Mouse (Mus musculus) cerebellum, adult 11 months (tissue): ENCODE measurements at regions not wholly inside any gene's neighbourhood (a gene's known extent, or its start where the extent isn't known, plus 50 kb on each side); places are given as distances from the start of the nearest gene placed in this dataset.

Source experiments
- DNase-seq: peaks from one replicate; pipeline ENCODE4 v3.0.0; 2022

GRCm38 (mm10) chr1:88813200-88813599 lies 111.2 kb upstream of the Arl4c start:
- no peak for DNase-seq

- no peak for DNase-seq
Observed at GRCm38 (mm10) chr1:88816376-88816945, 114.4 kb upstream of the Arl4c start.

- DNase-seq = no peak
Observed at GRCm38 (mm10) chr1:88825215-88825614, 123.2 kb upstream of the Arl4c start.

- no peak for DNase-seq
Observed at GRCm38 (mm10) chr1:88838661-88839274, 136.7 kb upstream of the Arl4c start.

GRCm38 (mm10) chr1:88839407-88839976 lies 137.5 kb upstream of the Arl4c start:
- DNase-seq = peak; percentile 32

GRCm38 (mm10) chr1:88839977-88840628 lies 138.1 kb upstream of the Arl4c start:
- DNase-seq = peak; percentile 44

GRCm38 (mm10) chr1:88840991-88841592 lies 139.1 kb upstream of the Arl4c start:
- DNase-seq = no peak

- peak; percentile 49 for DNase-seq
Observed at GRCm38 (mm10) chr1:88847333-88848091, 145.5 kb upstream of the Arl4c start.

- no peak for DNase-seq
Observed at GRCm38 (mm10) chr1:88848246-88848645, 146.2 kb upstream of the Arl4c start.

- no peak for DNase-seq
Observed at GRCm38 (mm10) chr1:88849421-88849820, 147.4 kb upstream of the Arl4c start.

- DNase-seq = no peak
Observed at GRCm38 (mm10) chr1:88851931-88852330, 149.9 kb upstream of the Arl4c start.

- DNase-seq = no peak
Observed at GRCm38 (mm10) chr1:88860871-88861589, 159.0 kb upstream of the Arl4c start.

GRCm38 (mm10) chr1:88861590-88861935 lies 159.5 kb upstream of the Arl4c start:
- no peak for DNase-seq

GRCm38 (mm10) chr1:88865436-88865835 lies 163.4 kb upstream of the Arl4c start:
- no peak for DNase-seq

GRCm38 (mm10) chr1:88866571-88866970 lies 164.6 kb upstream of the Arl4c start:
- no peak for DNase-seq

GRCm38 (mm10) chr1:88867138-88867537 lies 165.1 kb upstream of the Arl4c start:
- no peak for DNase-seq

- no peak for DNase-seq
Observed at GRCm38 (mm10) chr1:88869885-88870284, 167.9 kb upstream of the Arl4c start.

- no peak for DNase-seq
Observed at GRCm38 (mm10) chr1:88875356-88875755, 173.3 kb upstream of the Arl4c start.

GRCm38 (mm10) chr1:88877441-88877840 lies 175.4 kb upstream of the Arl4c start:
- DNase-seq = no peak

- no peak for DNase-seq
Observed at GRCm38 (mm10) chr1:88878831-88879230, 176.8 kb upstream of the Arl4c start.

- no peak for DNase-seq
Observed at GRCm38 (mm10) chr1:88879367-88879766, 177.3 kb upstream of the Arl4c start.

GRCm38 (mm10) chr1:88891041-88891440 lies 179.2 kb upstream of the Sh3bp4 start:
- peak; percentile 6 for DNase-seq
